Comparison of ENCODE assay signal across 10 mouse cellular contexts in genomic region chr5:122304541-122304940, GRCm38 (mm10). TPM values are rescaled to one million over a fixed set of nuclear protein-coding genes. Genes with fewer than 3 reads are reported as not detected.
A peak's percentile ranks its signal among the peaks of the same experiment; 100 is the strongest.
DNase-seq lines count a peak whose midpoint lies in the region; ATAC-seq and TF ChIP-seq lines count a peak whose summit lies in the region.
"Had no signal": no experiment of that assay in that cellular context is flagged by ENCODE, and none has a peak within 500 bp of the region (broad histone marks: within the 10 kb centered on the region; RNA-seq: fewer than 3 reads in every experiment).

No protein-coding gene starts in this region.

- no peak overlapping the region for H3K4me3 ChIP-seq in heart, embryonic 12.5 days
- no peak overlapping the region for H3K4me3 ChIP-seq in liver, embryonic 15.5 days (replicated peaks)
- H3K4me3 ChIP-seq in liver, embryonic 12.5 days = no peak overlapping the region
- H3K4me3 ChIP-seq in olfactory bulb, adult 2 months (ENCODE audit: insufficient read depth, low read depth, low read length) = no peak overlapping the region
- H3K4me3 ChIP-seq: heart, embryonic 15.5 days had no signal

- no peak for DNase-seq in heart, postnatal 4 days
- DNase-seq in brain, adult 2 months (ENCODE audit: low read depth, low spot score) = peak; percentile 53
- no peak for DNase-seq in embryo, embryonic 10.5 days (ENCODE audit: low spot score)
- no peak for DNase-seq in heart, adult 8-10 months (ENCODE audit: low spot score)
- DNase-seq: spleen, adult 18-20 months had no signal

- no peaks in the 10 kb centered on the region for H3K27me3 ChIP-seq in heart, embryonic 12.5 days (replicated peaks)
- no peaks in the 10 kb centered on the region for H3K27me3 ChIP-seq in liver, embryonic 15.5 days
- no peaks in the 10 kb centered on the region for H3K27me3 ChIP-seq in liver, embryonic 12.5 days (replicated peaks)
- H3K27me3 ChIP-seq: heart, embryonic 15.5 days had no signal

- peaks cover 45% of the 10 kb centered on the region for H3K4me1 ChIP-seq in heart, embryonic 12.5 days (replicated peaks)
- peaks cover 32% of the 10 kb centered on the region for H3K4me1 ChIP-seq in liver, embryonic 15.5 days (replicated peaks)
- peaks cover 42% of the 10 kb centered on the region for H3K4me1 ChIP-seq in liver, embryonic 12.5 days
- peaks cover 41% of the 10 kb centered on the region for H3K4me1 ChIP-seq in olfactory bulb, adult 2 months (ENCODE audit: control insufficient read depth, insufficient read depth, low read length)

- H3K27ac ChIP-seq in heart, embryonic 12.5 days (ENCODE audit: poor library complexity, severe bottlenecking) = no peak overlapping the region
- H3K27ac ChIP-seq in liver, embryonic 15.5 days (replicated peaks) = 0 out of 2 replicates have a peak overlapping the region, but pooled peaks have one; percentile 1
- no peak overlapping the region for H3K27ac ChIP-seq in liver, embryonic 12.5 days
- peak overlapping the region; percentile 43 for H3K27ac ChIP-seq in olfactory bulb, adult 2 months (ENCODE audit: insufficient read depth, low read depth, low read length)

- no peak overlapping the region for H3K9ac ChIP-seq in heart, embryonic 12.5 days
- H3K9ac ChIP-seq in liver, embryonic 15.5 days = no peak overlapping the region
- no peak overlapping the region for H3K9ac ChIP-seq in liver, embryonic 12.5 days
- H3K9ac ChIP-seq: heart, embryonic 15.5 days had no signal

- H3K4me2 ChIP-seq in heart, embryonic 12.5 days = no peak overlapping the region
- H3K4me2 ChIP-seq in liver, embryonic 15.5 days = no peak overlapping the region
- no peak overlapping the region for H3K4me2 ChIP-seq in liver, embryonic 12.5 days
- H3K4me2 ChIP-seq: heart, embryonic 15.5 days had no signal

- no peaks in the 10 kb centered on the region for H3K9me3 ChIP-seq in heart, embryonic 12.5 days (replicated peaks)
- H3K9me3 ChIP-seq in liver, embryonic 15.5 days (replicated peaks) = no peaks in the 10 kb centered on the region
- no peaks in the 10 kb centered on the region for H3K9me3 ChIP-seq in liver, embryonic 12.5 days (replicated peaks)
- H3K9me3 ChIP-seq: heart, embryonic 15.5 days had no signal

- 66% methylated on average over 6 of the region's 6 CpGs for WGBS in heart, embryonic 12.5 days
- WGBS in liver, embryonic 15.5 days (ENCODE audit: insufficient replicate concordance) = 65% methylated on average over 6 of the region's 6 CpGs
- WGBS in liver, embryonic 12.5 days (ENCODE audit: insufficient replicate concordance) = 67% methylated on average over 6 of the region's 6 CpGs
- 33% methylated on average over 6 of the region's 6 CpGs for WGBS in olfactory bulb, adult 2 months

- peaks cover 19% of the 10 kb centered on the region for H3K36me3 ChIP-seq in heart, embryonic 12.5 days
- H3K36me3 ChIP-seq in liver, embryonic 15.5 days (replicated peaks) = peaks cover 19% of the 10 kb centered on the region
- peaks cover 24% of the 10 kb centered on the region for H3K36me3 ChIP-seq in liver, embryonic 12.5 days

- TF ChIP-seq POLR2A in olfactory bulb, adult 2 months (IDR thresholded peaks at IDR 0.05; ENCODE audit: insufficient read depth, low read depth, low read length) = no peak

- ATAC-seq in heart, embryonic 12.5 days (ENCODE audit: insufficient number of reproducible peaks, low FRiP score) = 0 out of 2 replicates have a peak, but pooled peaks have one; percentile 42
- no peak for ATAC-seq in liver, embryonic 15.5 days (ENCODE audit: insufficient read depth)
- ATAC-seq in liver, embryonic 12.5 days = no peak

- no peak for TF ChIP-seq CTCF in olfactory bulb, adult 2 months (IDR thresholded peaks at IDR 0.05; ENCODE audit: insufficient read depth, low read depth, low read length)

RNA-seq across cellular contexts. Expression of gene Pptc7, which starts 20.4 kb away (rescaled TPM):
- 13.4 and 14.3 TPM in 2 replicates for polyA plus RNA-seq in heart, embryonic 12.5 days (2016; fragmentation: Nextera tagmentation; extraction: Ambion mirVana)
- 10 to 100 TPM; 44.0 to 47.2 TPM for total RNA-seq in heart, postnatal 4 days (2021)
- 3.7 TPM in 2 replicates for polyA plus RNA-seq in liver, embryonic 15.5 days (2015; fragmentation: Nextera tagmentation; extraction: Ambion mirVana)
- 6.1 and 6.8 TPM in 2 replicates for polyA plus RNA-seq in liver, embryonic 12.5 days (2016; fragmentation: Nextera tagmentation; extraction: Ambion mirVana)
- polyA plus RNA-seq in olfactory bulb, adult 2 months (2012; ENCODE audit: insufficient read depth, insufficient read length, low replicate concordance, missing spikeins) = not detected in 2 replicates
- 100 to 1,000 TPM; 103 to 141 (median 121) TPM for total RNA-seq in heart, adult 8-10 months (2022)

RNA-seq across cellular contexts. Expression of gene Tctn1, which starts 40.3 kb away (rescaled TPM):
- 2.7 and 3.2 TPM in 2 replicates for polyA plus RNA-seq in heart, embryonic 12.5 days (2016; fragmentation: Nextera tagmentation; extraction: Ambion mirVana)
- total RNA-seq in heart, postnatal 4 days (2021) = 1 to 10 TPM; 6.0 to 6.1 TPM
- 0.73 and 0.89 TPM in 2 replicates for polyA plus RNA-seq in liver, embryonic 15.5 days (2015; fragmentation: Nextera tagmentation; extraction: Ambion mirVana)
- polyA plus RNA-seq in liver, embryonic 12.5 days (2016; fragmentation: Nextera tagmentation; extraction: Ambion mirVana) = 1.2 and 1.7 TPM in 2 replicates
- polyA plus RNA-seq in olfactory bulb, adult 2 months (2012; ENCODE audit: insufficient read depth, insufficient read length, low replicate concordance, missing spikeins) = not detected in 2 replicates
- 1 to 10 TPM; 3.5 to 5.1 (median 3.8) TPM for total RNA-seq in heart, adult 8-10 months (2022)

RNA-seq across cellular contexts. Expression of gene Rad9b, which starts 49.5 kb away (rescaled TPM):
- 7.8 and 9.1 TPM in 2 replicates for polyA plus RNA-seq in heart, embryonic 12.5 days (2016; fragmentation: Nextera tagmentation; extraction: Ambion mirVana)
- total RNA-seq in heart, postnatal 4 days (2021) = 1 to 10 TPM; 1.7 to 2.8 TPM
- 2.6 and 3.0 TPM in 2 replicates for polyA plus RNA-seq in liver, embryonic 15.5 days (2015; fragmentation: Nextera tagmentation; extraction: Ambion mirVana)
- polyA plus RNA-seq in liver, embryonic 12.5 days (2016; fragmentation: Nextera tagmentation; extraction: Ambion mirVana) = 4.7 and 6.1 TPM in 2 replicates
- polyA plus RNA-seq in olfactory bulb, adult 2 months (2012; ENCODE audit: insufficient read depth, insufficient read length, low replicate concordance, missing spikeins) = not detected in 2 replicates
- total RNA-seq in heart, adult 8-10 months (2022) = 1 to 10 TPM in 3 of 4 experiments, under 1 TPM in 1; 0.89 to 1.9 (median 1.3) TPM

RNA-seq across cellular contexts. Expression of gene Vps29, which starts 49.6 kb away (rescaled TPM):
- 219 and 232 TPM in 2 replicates for polyA plus RNA-seq in heart, embryonic 12.5 days (2016; fragmentation: Nextera tagmentation; extraction: Ambion mirVana)
- 100 to 1,000 TPM; 120 to 132 TPM for total RNA-seq in heart, postnatal 4 days (2021)
- polyA plus RNA-seq in liver, embryonic 15.5 days (2015; fragmentation: Nextera tagmentation; extraction: Ambion mirVana) = 87.8 and 103 TPM in 2 replicates
- 133 and 137 TPM in 2 replicates for polyA plus RNA-seq in liver, embryonic 12.5 days (2016; fragmentation: Nextera tagmentation; extraction: Ambion mirVana)
- 225 TPM in 1 of 2 replicates, not detected in the other for polyA plus RNA-seq in olfactory bulb, adult 2 months (2012; ENCODE audit: insufficient read depth, insufficient read length, low replicate concordance, missing spikeins)
- total RNA-seq in heart, adult 8-10 months (2022) = 100 to 1,000 TPM in 2 of 4 experiments, 10 to 100 TPM in 2; 91.9 to 113 (median 101) TPM

Comparison
In these comparisons a context has a peak if more than half of its experiments do, and no peak if none do; other contexts are left out.
1. H3K27ac ChIP-seq: peak in liver, embryonic 15.5 days (single experiment) and olfactory bulb, adult 2 months (single experiment); none in heart, embryonic 12.5 days (single experiment) and liver, embryonic 12.5 days (single experiment).